Mouse (Mus musculus) retina, embryonic 14.5 days (tissue): ENCODE measurements around the gene Zmiz1.
A peak's percentile ranks its signal among the peaks of the same experiment; 100 is the strongest.

Source experiments
- DNase-seq: peaks from one replicate; pipeline ENCODE4 v3.0.0-alpha.2; 2015; ENCODE audit warnings: low spot score

Gene Zmiz1

DNA sequence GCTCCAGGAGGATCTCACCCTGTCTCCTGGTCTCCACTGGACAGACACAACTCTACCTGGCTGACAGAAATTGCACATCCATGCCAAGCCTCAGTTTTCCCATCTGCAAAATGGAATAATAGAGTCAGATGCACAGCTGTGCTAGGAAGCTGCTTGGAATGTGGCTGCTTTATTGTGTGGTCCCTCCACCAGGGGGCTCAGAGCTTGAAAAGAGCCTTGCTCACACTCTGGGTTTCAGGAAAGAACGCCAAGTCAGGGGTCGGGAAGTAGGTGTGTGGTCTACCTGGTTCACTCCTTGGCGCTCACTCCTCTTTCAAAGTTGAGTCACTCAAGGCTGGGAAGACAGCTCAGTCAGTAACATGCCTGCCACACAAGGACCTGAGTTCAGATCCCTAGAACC, 101.9 kb downstream of the Zmiz1 start:
- no peak for DNase-seq

DNA sequence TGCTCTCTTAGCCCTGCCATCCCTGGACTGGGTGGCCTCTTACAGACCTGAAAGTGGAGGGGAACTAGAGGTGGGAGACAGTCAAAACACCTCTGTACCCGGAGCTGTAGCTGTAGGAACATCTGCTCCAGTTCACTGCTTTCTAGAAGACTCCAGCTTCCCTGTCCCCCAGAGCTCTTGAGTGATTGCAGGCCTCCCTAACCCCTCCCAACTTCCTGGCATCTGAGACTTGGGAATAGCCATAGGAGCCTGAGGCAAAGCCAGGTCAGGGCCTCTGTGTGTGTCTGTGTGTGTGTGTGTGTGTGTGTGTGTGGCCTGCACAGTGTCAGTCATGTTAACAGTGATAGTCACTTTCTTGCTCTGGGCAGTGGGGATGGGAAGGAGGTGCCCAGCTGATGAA, 102.7 kb downstream of the Zmiz1 start:
- no peak for DNase-seq

DNA sequence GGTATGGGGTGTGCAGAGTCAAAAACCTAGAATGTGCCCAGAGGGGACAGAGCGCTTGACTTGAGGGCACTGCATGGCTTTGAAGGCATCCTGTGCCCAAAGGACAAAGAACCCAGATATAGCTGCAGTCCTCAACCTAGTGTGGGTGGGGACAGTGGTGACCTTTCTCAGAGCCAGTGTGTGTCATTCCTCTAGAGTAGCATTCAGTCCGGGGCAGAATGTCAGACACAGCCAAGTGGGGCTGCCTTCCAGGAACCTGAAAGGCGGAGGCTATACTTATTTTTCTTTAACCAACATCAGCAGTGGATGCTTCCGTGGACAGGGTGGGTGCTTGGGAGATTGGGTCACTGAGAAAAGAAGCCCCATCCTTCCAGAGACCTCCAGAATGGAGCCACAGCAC, 103.5 kb downstream of the Zmiz1 start:
- DNase-seq = no peak

DNA sequence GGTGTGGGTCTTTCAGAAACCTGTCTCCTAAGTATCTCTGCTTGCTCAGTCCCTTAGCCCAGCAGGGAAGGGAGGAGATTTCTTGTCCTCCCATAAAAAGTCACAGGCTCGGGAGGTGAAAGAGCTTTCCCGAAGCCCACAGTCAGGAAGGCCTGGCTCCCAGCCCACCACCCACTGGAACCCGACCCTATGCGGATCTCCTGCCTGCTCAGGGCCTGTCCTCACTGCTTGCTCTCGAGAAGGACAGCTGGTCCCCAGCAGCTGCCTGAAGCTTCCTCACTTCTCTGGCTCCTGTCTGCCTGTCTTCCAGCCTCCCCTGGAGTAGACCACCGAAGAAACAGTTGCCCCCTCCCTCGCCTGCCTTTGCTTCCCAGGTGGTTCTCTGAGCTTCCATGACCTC, 103.9 kb downstream of the Zmiz1 start:
- no peak for DNase-seq

DNA sequence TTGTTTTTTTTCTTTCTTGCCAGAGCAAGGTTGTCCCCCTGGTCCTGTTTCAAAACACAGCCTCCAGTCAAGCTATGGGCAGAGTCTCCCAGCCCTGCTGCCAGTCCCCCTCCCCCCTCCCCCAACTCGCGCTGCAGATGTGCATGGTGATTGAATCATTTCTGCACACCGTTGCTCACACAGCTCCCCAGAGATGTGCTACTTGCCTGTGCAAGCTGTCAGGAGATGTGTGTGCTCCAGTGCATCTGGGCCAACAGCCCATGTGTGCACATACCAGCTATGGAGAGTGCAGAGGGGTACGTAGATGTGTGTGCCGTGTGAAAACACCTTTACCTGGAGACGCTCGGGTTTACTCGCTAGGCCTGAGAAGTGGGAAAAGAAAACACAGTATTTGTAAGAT, 105.6 kb downstream of the Zmiz1 start:
- DNase-seq = no peak

DNA sequence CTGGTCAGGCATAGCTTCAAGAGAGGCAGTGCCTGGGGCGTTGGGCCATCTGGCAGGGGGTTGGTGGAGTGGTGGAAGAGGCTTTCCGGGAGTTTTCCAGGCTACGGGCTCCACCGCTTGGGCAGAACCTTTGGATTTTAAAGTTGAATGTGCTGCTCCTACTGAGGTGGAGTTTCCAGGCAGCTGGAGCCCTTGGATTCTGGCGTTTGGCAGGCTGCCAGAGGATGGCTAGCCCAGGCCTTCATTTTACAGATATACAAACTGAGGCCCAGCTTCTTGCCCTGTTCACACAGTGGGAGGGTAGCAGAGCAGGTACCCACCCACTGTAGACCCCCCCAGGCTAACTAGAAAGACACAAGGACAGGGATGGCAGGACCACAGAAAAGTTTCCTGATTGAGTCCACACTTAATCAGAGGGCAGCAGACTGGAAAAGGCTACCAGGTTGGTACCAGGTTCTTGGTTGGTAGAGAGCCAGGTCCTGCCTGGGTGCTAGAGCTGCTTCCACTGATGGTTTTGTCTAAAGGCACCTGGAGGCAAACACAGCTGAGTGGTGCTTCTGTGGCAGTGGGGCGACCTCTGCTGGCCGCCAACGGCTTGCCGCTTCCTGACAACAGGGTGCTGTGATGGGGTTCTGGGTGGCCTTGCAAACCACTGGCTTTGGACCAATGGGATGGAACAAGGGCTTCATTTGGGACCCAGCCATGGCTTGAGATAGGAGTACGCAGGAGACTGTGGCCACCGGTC, 106.5 kb downstream of the Zmiz1 start:
- DNase-seq = peak; percentile 86

DNA sequence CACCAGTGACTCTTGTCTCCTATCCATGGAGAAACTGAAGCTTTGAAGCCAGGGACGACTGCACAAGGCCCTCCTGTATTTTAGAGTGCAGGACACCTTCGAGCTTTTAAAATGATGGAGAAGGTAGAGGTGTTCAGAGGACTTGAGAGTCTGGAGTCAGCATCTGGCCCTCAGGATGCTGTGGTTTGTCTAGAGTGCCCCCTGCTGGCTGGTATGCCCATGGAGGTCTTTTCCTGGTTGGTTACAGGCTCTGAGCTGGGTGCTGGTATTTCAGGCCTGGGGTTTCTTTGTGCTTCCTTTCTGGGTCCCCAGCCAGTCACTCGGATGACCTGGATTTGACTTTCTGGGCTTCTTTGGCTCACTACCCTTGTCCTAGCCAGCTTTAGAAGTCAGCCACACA, 108.3 kb downstream of the Zmiz1 start:
- DNase-seq = peak; percentile 76

DNA sequence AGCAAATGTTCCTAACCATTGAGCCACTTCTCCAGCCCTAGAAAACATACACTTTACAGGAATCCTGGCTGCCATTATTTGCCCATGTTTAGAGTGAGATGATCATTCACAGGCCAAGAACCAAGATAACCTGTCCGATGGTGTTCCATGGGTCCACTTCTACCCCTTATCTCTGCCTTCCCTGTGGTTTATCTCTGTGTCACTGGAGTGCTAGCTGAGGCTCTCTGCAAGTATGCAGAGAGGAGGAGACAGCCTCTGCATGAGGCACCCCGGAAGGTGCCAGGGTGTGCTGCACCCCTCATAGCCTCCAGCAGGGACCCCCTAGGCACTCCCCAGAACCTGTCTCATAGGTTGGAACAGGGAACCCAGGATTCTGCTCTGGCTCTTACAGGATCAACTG, 108.9 kb downstream of the Zmiz1 start:
- no peak for DNase-seq

DNA sequence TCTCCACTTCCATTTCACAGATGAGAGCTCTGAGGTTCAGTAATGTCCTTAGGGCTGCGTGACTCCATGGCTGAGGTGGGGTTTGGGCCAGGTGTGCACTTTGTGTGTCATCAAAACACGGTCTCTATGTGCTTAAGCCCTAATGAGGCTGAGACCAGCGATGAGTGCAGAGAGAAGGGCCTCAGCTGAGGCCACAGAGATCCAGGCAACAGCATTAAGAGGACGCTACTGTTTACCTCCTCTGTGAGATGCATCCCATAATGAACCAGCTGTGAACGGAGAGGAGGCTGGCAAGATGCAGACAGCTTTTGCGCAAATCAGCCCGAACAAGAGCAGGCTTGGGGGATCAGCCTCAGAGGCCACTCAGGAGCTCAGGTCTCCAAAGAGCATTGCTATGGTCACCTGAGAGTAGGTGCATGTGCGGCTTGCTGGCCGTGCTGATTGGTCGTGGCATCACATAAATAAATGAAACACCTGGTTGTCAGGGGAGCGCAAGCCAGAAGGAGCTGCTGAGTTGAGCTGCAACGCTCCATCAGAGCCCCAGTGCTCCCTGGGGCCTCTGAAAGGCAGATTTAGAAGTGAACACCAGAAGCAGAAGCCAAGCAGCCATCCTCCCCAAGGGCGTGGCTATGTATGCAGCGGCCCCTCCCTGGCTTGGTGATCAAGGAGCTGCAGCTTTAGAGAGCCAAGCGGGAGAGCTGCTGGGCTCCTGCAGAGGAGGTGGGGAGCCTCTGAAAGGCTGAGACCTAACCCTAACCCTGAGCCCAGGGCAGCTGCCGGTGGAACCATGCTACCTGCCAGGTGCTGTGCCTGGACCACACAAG, 115.3 kb downstream of the Zmiz1 start:
- no peak for DNase-seq

DNA sequence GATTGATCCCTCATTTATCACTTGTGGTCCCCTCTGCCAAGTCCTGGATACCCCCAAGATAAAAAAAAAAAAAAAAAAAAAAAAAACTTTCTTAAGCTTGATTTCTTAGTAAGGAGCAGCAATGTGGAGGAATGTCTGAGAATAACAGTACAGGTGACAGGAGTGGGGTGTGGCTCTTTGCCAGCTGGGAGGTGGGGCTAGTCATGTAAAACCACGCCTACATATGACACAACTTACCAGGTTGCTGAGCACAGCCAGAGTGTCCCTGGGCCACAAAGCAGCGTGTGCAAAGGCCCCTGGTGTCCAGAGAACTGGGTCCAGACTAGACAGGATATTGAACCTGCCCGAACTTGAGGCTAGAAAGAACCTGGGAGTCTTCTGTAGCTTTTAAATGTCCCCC, 117.7 kb downstream of the Zmiz1 start:
- DNase-seq = no peak

DNA sequence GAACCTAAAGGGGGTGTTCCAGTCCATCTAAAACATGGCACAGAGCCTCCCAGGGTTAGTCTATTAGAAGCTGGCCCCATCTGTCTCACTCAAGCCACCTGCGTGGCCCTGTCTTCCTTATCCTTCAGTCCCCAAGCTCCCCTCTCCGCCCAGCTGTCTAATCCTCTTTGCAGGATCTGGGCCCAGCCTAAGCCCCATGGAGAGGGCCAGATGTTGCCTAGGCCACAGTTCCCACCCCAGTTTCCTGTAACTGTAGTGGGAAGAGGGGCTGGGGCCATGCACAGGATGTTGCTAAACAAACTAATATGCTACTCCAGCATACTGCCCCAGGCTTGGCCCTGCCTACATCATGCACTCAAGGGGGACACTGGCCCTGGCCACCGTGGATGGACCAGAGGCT, 118.4 kb downstream of the Zmiz1 start:
- DNase-seq = peak; percentile 65

DNA sequence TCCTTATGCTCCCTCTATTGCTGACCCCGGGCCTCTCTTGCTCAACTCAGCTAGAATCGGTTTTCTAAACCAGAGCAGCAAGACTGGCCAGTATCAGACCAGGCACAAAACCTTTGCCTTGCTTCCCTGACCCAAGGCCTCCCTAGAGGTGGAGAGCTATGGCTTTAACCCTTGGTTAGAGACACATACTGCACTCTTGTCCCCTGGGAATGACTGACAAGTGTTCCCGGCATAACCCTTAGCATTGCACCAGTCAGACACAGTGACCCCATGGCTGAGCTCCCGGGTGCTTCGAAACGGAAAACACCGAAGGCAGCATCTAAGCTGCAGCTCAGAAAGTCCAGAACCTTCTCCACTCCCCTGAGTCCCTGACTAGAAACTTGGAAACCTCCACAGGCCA, 120.6 kb downstream of the Zmiz1 start:
- no peak for DNase-seq

DNA sequence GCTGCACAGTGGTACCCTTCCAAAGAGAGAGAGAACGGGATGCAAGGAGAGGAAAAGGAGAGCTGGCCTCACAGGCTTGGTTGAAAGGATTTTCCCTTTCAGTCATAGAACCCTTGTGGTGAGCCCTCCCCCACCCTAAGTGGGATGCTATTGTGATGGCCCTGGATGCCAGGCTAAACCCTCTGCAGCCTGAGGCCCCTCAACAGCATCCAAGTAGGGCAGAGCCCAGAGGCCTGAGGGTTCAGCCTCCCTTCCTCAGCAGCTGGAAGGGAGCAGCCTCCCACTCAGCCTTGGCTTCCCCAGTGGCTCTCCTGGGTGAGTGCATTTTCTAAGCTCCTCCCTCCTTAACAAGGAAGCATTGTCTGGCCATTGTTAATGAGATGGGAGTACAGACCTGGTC, 121.4 kb downstream of the Zmiz1 start:
- no peak for DNase-seq

DNA sequence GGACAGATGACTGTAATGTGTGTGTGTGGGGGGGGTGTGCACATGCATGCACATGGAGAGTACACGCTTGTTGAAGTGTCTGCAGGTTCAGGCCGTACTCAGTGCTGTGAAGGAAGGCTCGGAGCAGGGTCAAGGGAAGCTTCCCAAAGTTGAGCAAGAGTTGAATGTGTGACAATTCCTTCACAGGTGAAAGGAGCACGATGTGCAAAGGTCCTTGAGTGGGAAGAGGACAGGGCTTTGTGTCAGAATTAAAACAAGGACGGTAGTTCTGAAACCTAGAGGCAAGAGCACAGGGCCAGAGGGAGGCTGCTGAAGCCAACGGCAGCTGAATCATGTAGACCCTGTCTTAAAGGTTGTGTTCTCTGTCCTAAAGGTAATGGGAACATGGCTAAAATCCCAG, 123.6 kb downstream of the Zmiz1 start:
- no peak for DNase-seq

DNA sequence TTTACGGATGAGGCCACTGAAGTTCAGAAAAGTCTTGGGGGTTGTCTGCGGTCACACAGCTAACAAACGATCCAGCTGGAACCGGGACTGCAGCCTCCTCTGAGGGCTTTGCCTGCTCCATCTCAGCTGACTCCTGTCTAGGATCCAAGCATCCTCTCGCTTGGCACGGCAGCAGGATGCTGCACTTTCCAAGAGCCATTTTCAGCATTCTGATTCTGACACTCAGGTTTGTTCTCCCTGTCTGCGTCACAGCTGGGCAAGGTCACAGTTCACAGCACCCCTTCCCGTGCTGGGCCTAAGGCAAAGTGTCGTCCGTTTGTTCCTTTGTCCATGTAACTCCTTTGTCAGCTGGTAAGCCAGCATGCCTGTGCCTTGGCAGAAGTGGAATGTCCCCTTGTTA, 124.9 kb downstream of the Zmiz1 start:
- DNase-seq = no peak

DNA sequence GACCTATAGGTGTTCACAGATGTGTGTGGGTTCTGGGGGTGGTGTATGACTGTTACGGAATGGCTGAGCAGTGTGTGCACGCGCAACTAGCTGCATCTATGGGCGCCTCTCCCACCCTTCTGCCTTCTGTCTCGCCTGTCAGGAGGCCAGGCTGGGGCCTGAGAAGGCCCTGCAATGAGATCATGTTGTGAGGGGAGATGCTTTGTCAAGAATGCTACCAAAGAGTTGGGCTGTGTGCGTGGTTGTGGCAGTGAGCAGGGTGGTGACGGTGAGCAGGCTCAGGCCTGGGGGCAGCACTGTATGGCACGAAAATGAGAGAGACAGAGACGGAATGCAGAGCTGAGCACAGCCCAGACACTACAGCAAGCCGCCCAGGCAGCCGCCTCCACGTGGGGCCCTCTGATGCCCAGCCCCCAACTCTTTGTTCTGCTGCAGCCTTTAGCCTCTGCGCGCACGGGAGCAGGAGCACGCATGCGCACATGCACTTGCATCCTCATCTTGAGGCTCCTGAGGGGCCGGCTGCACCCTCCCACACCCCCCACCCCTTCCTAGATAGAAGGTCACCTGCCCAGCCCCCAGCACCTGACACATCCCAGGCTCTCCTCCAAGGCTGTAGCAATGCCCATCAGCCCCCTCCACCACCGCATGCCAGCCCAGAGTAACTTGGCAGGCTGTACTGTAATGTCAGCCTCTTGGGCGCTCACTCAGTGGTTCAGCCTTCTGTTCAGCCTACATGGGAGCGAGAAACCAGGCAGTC, 126.7 kb downstream of the Zmiz1 start:
- peak; percentile 91 for DNase-seq

DNA sequence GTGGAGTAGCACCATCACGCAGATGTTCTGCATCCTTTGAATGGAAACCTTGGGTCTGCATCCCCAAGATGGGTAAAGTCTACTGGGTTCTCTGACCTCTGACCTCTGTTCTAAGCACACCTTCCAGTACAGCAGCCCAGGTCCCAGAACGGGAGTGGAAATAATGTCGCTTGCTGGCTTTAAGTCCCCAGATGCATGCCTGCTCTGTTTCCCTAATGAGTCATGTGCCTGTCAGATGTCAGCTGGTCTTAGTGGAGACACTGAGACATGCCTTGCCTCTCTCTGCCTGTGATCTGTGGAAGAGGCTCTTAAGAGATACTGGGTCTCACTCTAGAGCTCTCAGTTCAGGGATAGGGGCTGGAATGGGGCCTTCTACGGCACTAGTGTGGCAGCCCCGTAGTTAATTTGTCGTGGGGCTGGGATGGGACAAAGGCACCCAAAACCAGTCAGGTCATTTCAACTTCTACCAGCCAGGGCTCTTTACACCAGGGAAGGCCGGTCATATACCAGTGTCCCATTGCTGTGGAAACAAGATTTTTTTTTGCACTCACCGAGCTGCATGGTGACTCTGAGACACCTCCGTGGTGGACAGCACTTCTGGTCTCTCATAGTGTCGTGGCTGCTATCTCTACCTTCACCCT, 128.0 kb downstream of the Zmiz1 start:
- DNase-seq = peak; percentile 51

DNA sequence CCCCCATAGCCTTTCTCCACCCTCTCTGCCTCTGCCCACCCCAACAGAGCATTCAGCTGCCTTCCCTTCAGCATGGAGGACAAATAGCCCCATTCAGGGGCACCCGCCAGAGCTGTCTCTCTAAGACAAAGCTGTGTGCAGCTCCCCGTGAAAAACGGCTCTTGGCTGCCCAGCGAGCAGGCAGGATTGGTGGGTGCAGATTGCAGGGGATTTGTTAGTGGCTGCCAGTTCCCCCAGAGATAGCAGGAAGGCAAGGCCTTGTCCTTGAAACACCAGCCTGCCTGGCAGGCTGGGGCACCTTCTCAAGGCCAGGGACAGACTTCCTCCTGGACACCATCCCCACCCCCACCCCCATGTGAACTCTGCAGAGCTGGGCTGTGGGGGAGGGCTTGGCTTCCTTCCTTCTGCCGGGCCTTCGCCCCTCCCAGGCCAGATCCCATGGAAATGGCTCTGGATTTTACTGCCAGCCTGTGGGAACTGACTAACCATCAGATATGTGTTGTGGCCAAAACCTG, 128.6 kb downstream of the Zmiz1 start:
- peak; percentile 67 for DNase-seq

DNA sequence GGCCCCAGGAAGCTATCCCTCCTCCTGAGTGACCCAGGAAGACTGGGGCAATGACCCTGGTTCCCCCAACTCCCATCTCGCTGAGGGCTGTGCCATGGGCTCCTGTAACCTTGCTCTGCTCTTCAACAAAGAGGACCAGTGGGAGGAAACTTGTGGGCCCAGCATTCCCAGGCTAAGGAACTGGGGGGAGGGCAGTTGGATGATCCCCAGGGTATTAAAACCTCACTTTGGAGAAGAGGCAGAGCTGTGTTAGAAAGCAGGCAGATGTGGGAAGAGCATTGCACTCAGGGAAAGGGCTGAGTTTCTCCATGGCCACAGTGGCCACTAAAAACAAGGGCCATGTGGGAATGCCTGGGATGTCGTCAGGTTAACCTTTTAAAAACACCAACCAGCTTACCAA, 129.2 kb downstream of the Zmiz1 start:
- DNase-seq = no peak

DNA sequence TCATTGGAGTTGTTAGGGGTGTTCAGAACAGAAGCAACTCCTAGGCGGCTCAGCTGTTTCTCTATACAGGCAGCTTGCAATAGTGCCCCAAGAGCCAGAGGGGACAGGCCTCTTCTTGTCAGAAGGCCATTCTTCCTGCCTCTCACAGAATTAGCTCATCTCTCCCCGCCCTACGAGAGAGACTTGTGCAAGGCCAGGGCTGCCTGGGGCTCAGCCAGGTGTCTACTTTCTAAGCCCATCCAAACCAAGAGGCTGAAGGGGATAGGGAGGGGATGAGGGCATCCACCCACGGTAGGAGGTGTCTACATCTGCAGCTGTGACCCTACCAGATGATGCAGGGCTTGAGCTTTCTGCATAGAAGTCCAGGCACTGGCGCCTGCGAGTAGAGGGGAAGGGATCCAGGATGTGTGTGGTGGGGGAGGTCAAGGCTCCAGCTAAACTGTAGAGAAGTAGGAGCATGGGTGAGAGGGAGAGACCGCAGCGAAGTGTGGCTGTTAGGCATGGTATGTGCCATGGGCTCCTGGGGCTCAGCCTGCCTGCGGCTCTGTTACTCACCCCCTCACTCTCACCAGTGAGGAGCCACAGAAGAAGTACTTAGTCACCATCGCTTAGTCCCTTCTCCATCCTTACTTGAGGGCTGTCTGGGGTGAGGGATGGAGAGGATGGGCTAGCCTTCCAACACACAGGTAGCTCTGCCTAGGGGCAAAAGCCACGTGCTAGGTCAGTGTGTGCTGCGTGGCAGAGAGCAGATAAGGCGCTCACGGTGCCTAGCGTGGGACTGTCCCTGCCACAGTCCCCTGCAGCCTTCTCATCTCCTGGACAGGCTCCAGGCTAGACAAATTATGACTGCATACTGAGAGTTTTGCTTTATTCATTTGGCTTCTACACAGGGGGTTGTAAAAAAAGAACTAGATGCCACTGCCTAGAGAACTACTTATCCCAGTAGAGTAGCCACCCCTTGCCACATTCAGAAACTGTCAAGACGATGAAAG, 130.3 kb downstream of the Zmiz1 start:
- DNase-seq = no peak

DNA sequence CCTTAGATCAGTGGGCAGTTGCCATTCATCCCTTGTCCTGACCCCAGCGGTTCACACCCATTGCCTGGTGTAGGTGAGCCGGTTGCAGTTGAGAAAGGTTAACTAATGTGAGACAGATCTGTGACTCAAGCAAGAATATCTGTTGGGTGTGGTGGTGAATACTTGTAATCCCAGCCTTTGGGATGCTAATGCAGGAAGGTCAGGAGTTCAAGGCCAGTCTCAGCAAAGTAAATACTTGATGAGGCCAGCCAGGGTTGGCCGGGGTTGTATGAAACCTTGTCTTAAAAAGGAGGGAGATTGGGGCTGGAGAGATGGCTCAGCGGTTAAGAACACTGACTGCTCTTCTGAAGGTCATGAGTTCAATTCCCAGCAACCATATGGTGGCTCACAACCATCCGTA, 132.0 kb downstream of the Zmiz1 start:
- no peak for DNase-seq
